Mouse (Mus musculus) hindbrain, embryonic 16.5 days (tissue): ENCODE results near the gene Pde8b. TPM values are rescaled to one million over a fixed set of nuclear protein-coding genes. Genes with fewer than 3 reads are reported as not detected.

Experiments
- ATAC-seq: fragments of 200-750 bp; cut with Nextera tagmentation; 2 replicates; pipeline ENCODE4 v1.8.0; 2017; ENCODE audit warnings: moderate TSS enrichment, moderate library complexity
- H3K27ac ChIP-seq: fragments of 300-500 bp; sonication (generic); 2 replicates; pipeline ENCODE4 v1.5.1; 2014; ENCODE audit warnings: low read depth, mild to moderate bottlenecking, control low read depth, low read length, moderate library complexity
- H3K27me3 ChIP-seq: fragments of 300-500 bp; sonication (generic); replicated peaks from 2 replicates; pipeline ENCODE4 v1.6.1; 2014; ENCODE audit warnings: low read length; ENCODE audit not compliant: control insufficient read depth, insufficient read depth
- H3K36me3 ChIP-seq: fragments of 300-500 bp; sonication (generic); 2 replicates; pipeline ENCODE4 v1.6.1; 2014; ENCODE audit warnings: mild to moderate bottlenecking, low read length, moderate library complexity, mixed read lengths; ENCODE audit not compliant: control insufficient read depth, insufficient read depth
- H3K4me1 ChIP-seq: fragments of 300-500 bp; sonication (generic); 2 replicates; pipeline ENCODE4 v1.6.1; 2014; ENCODE audit warnings: low read depth, low read length; ENCODE audit not compliant: control insufficient read depth, insufficient read depth
- H3K4me2 ChIP-seq: fragments of 300-500 bp; sonication (generic); 2 replicates; pipeline ENCODE4 v1.6.1; 2014; ENCODE audit warnings: mild to moderate bottlenecking, low read length, control low read depth, moderate library complexity
- H3K4me3 ChIP-seq: fragments of 300-500 bp; sonication (generic); 2 replicates; pipeline ENCODE4 v1.5.1; 2014; ENCODE audit warnings: mild to moderate bottlenecking, low read length, control low read depth, moderate library complexity
- H3K9ac ChIP-seq: fragments of 300-500 bp; sonication (generic); 2 replicates; pipeline ENCODE4 v1.6.1; 2014; ENCODE audit warnings: low read depth, mild to moderate bottlenecking, control low read depth, low read length, moderate library complexity
- H3K9me3 ChIP-seq: fragments of 300-500 bp; sonication (generic); 2 replicates; pipeline ENCODE4 v1.6.1; 2014; ENCODE audit warnings: mild to moderate bottlenecking, low read length, moderate library complexity; ENCODE audit not compliant: control insufficient read depth
- WGBS: fragments of 180-500 bp; shearing (Covaris S2); extraction: QIAGEN DNeasy Blood & Tissue Kit; methylation state at CpG from one replicate; pipeline ENCODE4 v1.1.7; 2014; 5-methylcytosine and 5-hydroxymethylcytosine counted together
- polyA plus RNA-seq: library from polyadenylated mRNA; unstranded; fragments of >200 nt; fragmentation: Nextera tagmentation; extraction: Ambion mirVana; gene quantifications from 2 replicates; pipeline ENCODE4 v1.2.1, GENCODE M21; 2015

Pde8b gene
- polyA plus RNA-seq, 1 experiment from 2014 or later: 8.9 TPM

GRCm38 (mm10) chr13:95102985-95103590, 147.0 kb downstream of the Pde8b start:
- Histone ChIP-seq H3K27ac (no peak overlapping the region), H3K4me1 (no peaks in the 10 kb centered on the region), H3K27me3 (no peaks in the 10 kb centered on the region), H3K9ac (no peak overlapping the region), H3K4me3 (no peak overlapping the region), H3K36me3 (no peaks in the 10 kb centered on the region), H3K4me2 (no peak overlapping the region), H3K9me3 (no peaks in the 10 kb centered on the region)
- no peak for ATAC-seq
- 55% methylated on average over 4 of the region's 4 CpGs for WGBS

- no peaks in the 10 kb centered on the region for H3K4me1 ChIP-seq
- no peak overlapping the region for H3K4me3 ChIP-seq
- H3K9ac ChIP-seq: no peak overlapping the region
- no peaks in the 10 kb centered on the region for H3K27me3 ChIP-seq
- H3K4me2 ChIP-seq: no peak overlapping the region
- H3K36me3 ChIP-seq: no peaks in the 10 kb centered on the region
- no peak overlapping the region for H3K27ac ChIP-seq
- no peak for ATAC-seq
- WGBS: 93% methylated on average over 8 of the region's 8 CpGs
- no peaks in the 10 kb centered on the region for H3K9me3 ChIP-seq
Observed at GRCm38 (mm10) chr13:95101315-95101714, 148.8 kb downstream of the Pde8b start.

- Histone ChIP-seq H3K9me3 (no peaks in the 10 kb centered on the region), H3K4me3 (no peak overlapping the region)
- ATAC-seq: no peak
Observed at GRCm38 (mm10) chr13:95098931-95099720, 151.0 kb downstream of the Pde8b start.

GRCm38 (mm10) chr13:95096646-95097045, 153.5 kb downstream of the Pde8b start:
- no peaks in the 10 kb centered on the region for H3K36me3 ChIP-seq
- no peaks in the 10 kb centered on the region for H3K9me3 ChIP-seq
- WGBS: 76% methylated on average over 3 of the region's 3 CpGs
- no peak overlapping the region for H3K4me3 ChIP-seq
- ATAC-seq: no peak
- H3K27ac ChIP-seq: no peak overlapping the region
- no peak overlapping the region for H3K4me2 ChIP-seq
- no peak overlapping the region for H3K9ac ChIP-seq
- no peaks in the 10 kb centered on the region for H3K4me1 ChIP-seq
- H3K27me3 ChIP-seq: no peaks in the 10 kb centered on the region

More at GRCm38 (mm10) chr13:95098931-95099720, 151.0 kb downstream of the Pde8b start:
- no peaks in the 10 kb centered on the region for H3K27me3 ChIP-seq
- H3K4me1 ChIP-seq: no peaks in the 10 kb centered on the region
- no peak overlapping the region for H3K4me2 ChIP-seq
- H3K36me3 ChIP-seq: no peaks in the 10 kb centered on the region
- no peak overlapping the region for H3K9ac ChIP-seq
- WGBS: 75% methylated on average over 8 of the region's 8 CpGs
- H3K27ac ChIP-seq: no peak overlapping the region

- Histone ChIP-seq H3K9me3 (no peaks in the 10 kb centered on the region), H3K36me3 (no peaks in the 10 kb centered on the region), H3K27ac (no peak overlapping the region), H3K4me2 (no peak overlapping the region), H3K4me1 (no peaks in the 10 kb centered on the region), H3K27me3 (no peaks in the 10 kb centered on the region), H3K4me3 (no peak overlapping the region), H3K9ac (no peak overlapping the region)
- ATAC-seq: peak; percentile 34; the same call in 1 of the 2 replicates
- WGBS: 49% methylated on average over 10 of the region's 10 CpGs
Observed at GRCm38 (mm10) chr13:95095860-95096259, 154.3 kb downstream of the Pde8b start.

- H3K4me3 ChIP-seq: no peak overlapping the region
- no peak overlapping the region for H3K4me2 ChIP-seq
- 78% methylated on average over 14 of the region's 14 CpGs for WGBS
- no peaks in the 10 kb centered on the region for H3K27me3 ChIP-seq
- peak; percentile 13; the same call in 1 of the 2 replicates for ATAC-seq
- H3K9ac ChIP-seq: no peak overlapping the region
- H3K9me3 ChIP-seq: no peaks in the 10 kb centered on the region
- no peaks in the 10 kb centered on the region for H3K4me1 ChIP-seq
- no peak overlapping the region for H3K27ac ChIP-seq
- H3K36me3 ChIP-seq: no peaks in the 10 kb centered on the region
Observed at GRCm38 (mm10) chr13:95091546-95092445, 158.3 kb downstream of the Pde8b start.

GRCm38 (mm10) chr13:95087358-95087787, 162.8 kb downstream of the Pde8b start:
- 69% methylated on average over 8 of the region's 8 CpGs for WGBS

GRCm38 (mm10) chr13:95086033-95086432, 164.1 kb downstream of the Pde8b start:
- no peak for ATAC-seq
- WGBS: 95% methylated on average over 5 of the region's 5 CpGs
- no peak overlapping the region for H3K4me2 ChIP-seq
- no peak overlapping the region for H3K27ac ChIP-seq
- no peaks in the 10 kb centered on the region for H3K36me3 ChIP-seq
- H3K4me1 ChIP-seq: no peaks in the 10 kb centered on the region
- H3K27me3 ChIP-seq: no peaks in the 10 kb centered on the region
- H3K9ac ChIP-seq: no peak overlapping the region
- H3K4me3 ChIP-seq: no peak overlapping the region
- H3K9me3 ChIP-seq: no peaks in the 10 kb centered on the region

More at GRCm38 (mm10) chr13:95087358-95087787, 162.8 kb downstream of the Pde8b start:
- Histone ChIP-seq H3K4me1 (no peaks in the 10 kb centered on the region), H3K9ac (no peak overlapping the region), H3K36me3 (no peaks in the 10 kb centered on the region), H3K4me3 (no peak overlapping the region), H3K4me2 (no peak overlapping the region), H3K9me3 (no peaks in the 10 kb centered on the region), H3K27me3 (no peaks in the 10 kb centered on the region), H3K27ac (no peak overlapping the region)
- no peak for ATAC-seq

GRCm38 (mm10) chr13:95082611-95083010, 167.5 kb downstream of the Pde8b start:
- no peak for ATAC-seq
- WGBS: 85% methylated on average over 3 of the region's 3 CpGs
- H3K27me3 ChIP-seq: no peaks in the 10 kb centered on the region
- H3K27ac ChIP-seq: no peak overlapping the region
- H3K4me3 ChIP-seq: no peak overlapping the region
- no peak overlapping the region for H3K4me2 ChIP-seq
- no peaks in the 10 kb centered on the region for H3K36me3 ChIP-seq
- H3K9me3 ChIP-seq: no peaks in the 10 kb centered on the region
- H3K9ac ChIP-seq: no peak overlapping the region
- H3K4me1 ChIP-seq: no peaks in the 10 kb centered on the region
